Mouse (Mus musculus) duodenum, adult 2 months (tissue): ENCODE results near the gene Kcnk3. TPM values are rescaled to one million over a fixed set of nuclear protein-coding genes. Genes with fewer than 3 reads are reported as not detected.

ENCODE experiments used
- polyA plus RNA-seq: library from polyadenylated mRNA; depleted of rRNA; stranded (reverse); fragments of >200 nt; gene quantifications from 2 replicates; pipeline ENCODE4 v1.2.3, GENCODE M21; 2012; ENCODE audit warnings: low replicate concordance; rRNA removed

Kcnk3 gene
- polyA plus RNA-seq, result 12.3 and 27.2 TPM in 2 replicates

DNA sequence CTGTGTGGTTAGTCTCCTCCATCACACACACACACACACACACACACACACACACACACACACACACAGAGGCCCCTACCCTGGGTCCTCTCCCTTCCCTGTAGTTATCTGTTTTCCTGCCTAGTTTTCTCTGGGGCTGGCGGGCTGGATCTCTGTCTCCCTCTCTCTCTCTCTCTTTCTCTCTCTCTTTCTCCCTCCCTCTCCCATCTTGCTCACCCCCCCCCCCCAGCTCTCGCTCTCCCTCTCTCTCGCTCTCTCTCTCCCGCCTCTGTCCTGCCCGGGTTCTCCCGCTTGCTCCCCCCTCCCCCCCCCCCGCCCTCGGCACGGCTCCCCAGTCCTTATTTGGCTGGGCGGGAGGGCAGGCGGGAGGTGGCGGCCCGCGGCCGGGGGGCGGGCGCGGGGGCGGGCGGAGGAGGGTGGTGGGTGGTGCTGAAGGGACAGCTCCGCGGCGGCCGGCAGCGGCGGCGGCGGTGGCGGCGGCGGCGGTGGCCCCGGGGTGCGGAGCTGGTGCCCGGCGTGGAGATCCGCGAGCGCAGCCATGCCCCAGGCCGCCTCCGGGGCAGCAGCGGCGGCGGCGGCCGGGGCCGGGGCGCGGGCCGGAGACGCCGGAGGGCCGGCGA is at the start of gene Kcnk3:
Gene Kcnk3 (plus strand): TSS at position 490 of the 620 bp plus-strand sequence.

DNA sequence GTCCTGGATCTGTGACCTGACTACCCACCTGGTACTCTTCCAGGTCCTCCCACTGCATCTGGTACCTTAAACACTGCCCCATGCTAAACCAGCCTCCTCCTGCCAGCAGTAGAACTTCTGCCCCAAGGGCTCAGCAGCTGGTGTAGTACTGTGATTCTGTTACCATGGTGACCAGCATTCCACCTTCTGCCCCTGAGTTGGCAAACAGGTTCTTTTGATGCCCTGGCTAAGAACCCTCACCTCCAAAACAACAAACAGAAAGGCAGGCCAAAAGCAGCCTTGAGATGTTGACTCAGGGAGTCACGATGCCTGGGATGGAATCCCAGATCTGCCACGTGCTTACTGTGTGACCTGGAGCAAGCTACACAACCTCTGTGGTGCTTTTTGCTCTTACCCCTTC is 42.3 kb upstream of the Kcnk3 start, which contains the start of gene Cib4:
Gene Cib4 (minus strand): TSS at position 139 of the 400 bp plus-strand sequence.

DNA sequence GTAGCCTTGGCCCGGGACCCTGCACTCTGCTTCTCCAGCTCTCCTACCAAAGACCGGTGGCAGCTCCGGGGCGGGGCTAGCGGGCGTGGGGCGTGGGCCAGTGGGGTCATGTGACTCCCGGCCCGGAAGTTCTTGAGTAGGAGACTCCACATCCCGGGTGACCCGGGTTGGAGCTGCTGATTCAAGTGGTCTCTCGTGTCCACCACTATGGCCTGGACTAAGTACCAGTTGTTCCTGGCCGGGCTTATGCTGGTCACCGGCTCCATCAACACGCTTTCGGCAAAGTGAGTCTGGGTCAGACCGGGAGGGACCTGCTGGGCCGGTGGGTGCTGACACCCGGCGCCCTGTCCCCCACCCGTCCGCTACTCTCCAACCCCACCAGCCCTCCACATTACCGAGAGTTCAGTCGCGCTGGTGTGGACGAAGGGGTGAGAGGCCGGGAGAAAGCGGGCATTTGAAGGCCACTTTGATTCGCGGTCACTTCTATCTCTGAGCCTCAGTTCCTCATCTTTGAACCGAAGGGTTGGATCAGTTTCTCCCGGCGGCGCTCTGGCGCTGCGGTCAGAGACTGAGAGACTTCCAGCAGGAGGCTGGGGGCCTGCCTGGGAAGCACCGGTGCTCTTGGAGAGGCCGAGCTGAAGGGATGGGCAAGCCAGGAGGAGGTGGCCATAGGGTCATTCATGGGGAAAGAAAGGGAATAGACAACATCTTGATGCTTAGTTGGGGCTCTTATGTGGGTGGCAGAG is 60.0 kb downstream of the Kcnk3 start, which contains the start of gene Slc35f6:
Gene Slc35f6 (plus strand): TSS at position 119 of the 746 bp plus-strand sequence.

GRCm38 (mm10) chr5:30666391-30667195 is 78.6 kb downstream of the Kcnk3 start, which contains the start of gene Cenpa:
Gene Cenpa (plus strand): TSS chr5:30666777.

Other genes with a start within 250 kb of the Kcnk3 start
- 0.09 and 0.17 TPM in 2 replicates for gene Otof, start 126.2 kb upstream of the Kcnk3 start, polyA plus RNA-seq
- gene 1700001C02Rik, start 122.1 kb upstream of the Kcnk3 start, polyA plus RNA-seq, result not detected in 2 replicates
- not detected in 2 replicates for gene Cib4, start 42.3 kb upstream of the Kcnk3 start, polyA plus RNA-seq
- gene Slc35f6, start 59.8 kb downstream of the Kcnk3 start, polyA plus RNA-seq, result 65.4 and 74.6 TPM in 2 replicates
- gene Cenpa, start 78.6 kb downstream of the Kcnk3 start, polyA plus RNA-seq, result 37.7 and 44.8 TPM in 2 replicates
- gene Dpysl5, start 123.4 kb downstream of the Kcnk3 start, polyA plus RNA-seq, result 1.1 TPM in 2 replicates
- gene Mapre3, start 226.5 kb downstream of the Kcnk3 start, polyA plus RNA-seq, result 53.8 and 61.7 TPM in 2 replicates